Mouse (Mus musculus): ENCODE data around the gene Tas2r110.

Tas2r110 gene

GRCm38 (mm10) chr6:132867708-132868107 is at the start of gene Tas2r110:
Gene Tas2r110 (plus strand): TSS chr6:132868008.
- DNase-seq (ENCODE audit: low spot score): no peak

- DNase-seq (ENCODE audit: low spot score): no peak
These were observed 21.0 kb upstream of the Tas2r110 start, which contains the start of gene Tas2r123 for GRCm38 (mm10) chr6:132846842-132847241. Gene Tas2r123 (plus strand): TSS chr6:132847142.

- DNase-seq (ENCODE audit: low spot score): no peak
These were observed 12.7 kb upstream of the Tas2r110 start, which contains the start of gene Tas2r116 for GRCm38 (mm10) chr6:132855138-132855537. Gene Tas2r116 (plus strand): TSS chr6:132855438.

GRCm38 (mm10) chr6:132892711-132893110 is 24.9 kb downstream of the Tas2r110 start, which contains the start of gene Tas2r113:
Gene Tas2r113 (plus strand): TSS chr6:132893011.
- DNase-seq (ENCODE audit: low spot score): no peak

- no peak for DNase-seq (ENCODE audit: low spot score)
These were observed 41.5 kb downstream of the Tas2r110 start, which contains the start of gene Tas2r125 for GRCm38 (mm10) chr6:132909351-132909750. Gene Tas2r125 (plus strand): TSS chr6:132909651.
